ENCODE assay signal across 19 mouse cellular contexts in the genomic region with DNA sequence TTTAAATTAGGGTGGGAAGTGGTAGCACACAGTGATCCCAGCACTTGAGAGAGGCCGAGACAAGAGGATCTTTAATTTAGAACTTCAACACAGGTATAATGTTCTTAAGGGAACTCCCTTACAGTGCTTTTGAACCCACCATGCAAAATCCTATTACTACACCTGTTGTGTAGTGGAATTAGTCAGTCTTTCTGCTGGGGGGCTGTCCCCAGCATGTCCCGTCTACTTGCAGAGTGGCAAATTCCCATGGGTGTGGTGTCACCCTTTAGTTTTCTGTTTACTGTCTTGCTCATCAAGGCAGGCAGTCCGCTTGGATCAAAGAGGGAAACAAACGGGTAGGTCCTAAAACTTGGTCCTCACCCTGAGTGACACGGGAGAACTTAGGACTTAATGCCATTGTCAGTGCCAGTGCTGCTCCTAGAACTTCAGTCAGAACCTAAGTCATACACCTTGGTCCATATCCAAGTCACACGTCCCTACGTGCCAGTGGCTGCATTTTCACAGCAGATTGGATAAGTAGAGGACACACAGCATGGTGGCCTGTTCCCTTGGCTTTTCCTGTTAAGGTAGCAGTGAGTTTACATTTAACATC. TPM values are rescaled to one million over a fixed set of nuclear protein-coding genes. Genes with fewer than 3 reads are reported as not detected.
DNase-seq lines count a peak whose midpoint lies in the region; TF ChIP-seq lines count a peak whose summit lies in the region.
"Had no signal": no experiment of that assay in that cellular context is flagged by ENCODE, and none has a peak within 500 bp of the region (broad histone marks: within the 10 kb centered on the region; RNA-seq: fewer than 3 reads in every experiment).

No protein-coding gene starts in this region.

- no peak overlapping the region for H3K4me3 ChIP-seq in layer of hippocampus, adult 2 months
- H3K4me3 ChIP-seq: forebrain, embryonic 10.5 days; forebrain, embryonic 13.5 days; hindbrain, embryonic 10.5 days; hindbrain, embryonic 13.5 days had no signal

- peak; percentile 89 for DNase-seq in heart, adult 11 months
- DNase-seq in heart, postnatal 10 days, result no peak
- no peak for DNase-seq in layer of hippocampus, adult 2 months (ENCODE audit: low spot score in 2 of 2)
- DNase-seq in layer of hippocampus, postnatal 36 days, result no peak
- peak; percentile 31 for DNase-seq in testis, postnatal 10 days (ENCODE audit: low spot score)
- no peak for DNase-seq in testis, postnatal 14 days (ENCODE audit: low spot score)
- DNase-seq in kidney, postnatal 36 days, result no peak
- DNase-seq: adrenal gland, postnatal 10 days; adrenal gland, postnatal 36 days; cerebellum, adult 18-20 months; cerebellum, adult 9-10 months; cerebellum, postnatal 14 days; gastrocnemius, postnatal 10 days; gastrocnemius, postnatal 36 days; heart, postnatal 36 days had no signal

- H3K27ac ChIP-seq in layer of hippocampus, adult 2 months, result 0 out of 2 replicates have a peak overlapping the region, but pooled peaks have one; percentile 11
- H3K27ac ChIP-seq: forebrain, embryonic 10.5 days; forebrain, embryonic 13.5 days; hindbrain, embryonic 10.5 days; hindbrain, embryonic 13.5 days had no signal

- intact Hi-C loops in heart, postnatal 10 days (cut with DNase I), result no loop called here

- TF ChIP-seq CTCF in layer of hippocampus, adult 2 months (conservative IDR thresholded peaks at IDR 0.05), result no peak

RNA-seq across cellular contexts. Expression of a gene that starts 25.9 kb away (rescaled TPM):
- total RNA-seq in heart, postnatal 10 days (2021), result 10 to 100 TPM; 82.7 to 83.3 TPM
- 10 to 100 TPM; 51.5 to 53.0 TPM for total RNA-seq in layer of hippocampus, adult 2 months (2021)
- 10 to 100 TPM; 50.4 to 55.8 TPM for total RNA-seq in layer of hippocampus, postnatal 36 days (2021)

RNA-seq across cellular contexts. Expression of a gene that starts 31.7 kb away (rescaled TPM):
- total RNA-seq in heart, postnatal 10 days (2021), result 10 to 100 TPM; 53.6 to 85.5 TPM
- 100 to 1,000 TPM; 105 to 114 TPM for total RNA-seq in layer of hippocampus, adult 2 months (2021)
- total RNA-seq in layer of hippocampus, postnatal 36 days (2021), result 100 to 1,000 TPM; 102 to 122 TPM

RNA-seq across cellular contexts. Expression of a gene that starts 54.2 kb away (rescaled TPM):
- total RNA-seq in heart, postnatal 10 days (2021), result 10 to 100 TPM; 15.7 to 16.5 TPM
- total RNA-seq in layer of hippocampus, adult 2 months (2021), result 1 to 10 TPM; 7.4 to 9.2 TPM
- total RNA-seq in layer of hippocampus, postnatal 36 days (2021), result 1 to 10 TPM; 4.7 to 8.4 TPM

RNA-seq across cellular contexts. Expression of a gene that starts 58.1 kb away (rescaled TPM):
- 1 to 10 TPM; 7.7 to 8.1 TPM for total RNA-seq in heart, postnatal 10 days (2021)
- 10 to 100 TPM; 51.2 to 52.4 TPM for total RNA-seq in layer of hippocampus, adult 2 months (2021)
- total RNA-seq in layer of hippocampus, postnatal 36 days (2021), result 10 to 100 TPM; 48.8 to 56.0 TPM

Comparison
In these comparisons a context has a peak if more than half of its experiments do, and no peak if none do; other contexts are left out.
1. DNase-seq: peak in heart, adult 11 months (single experiment) and testis, postnatal 10 days (single experiment); none in heart, postnatal 10 days (0 of 2), layer of hippocampus, adult 2 months (0 of 2), layer of hippocampus, postnatal 36 days (0 of 2), testis, postnatal 14 days (single experiment) and kidney, postnatal 36 days (0 of 2).